Mouse (Mus musculus): Measurements from ENCODE around the gene Adam1b.

GRCm38 (mm10) chr5:121454503-121454782 is 48.8 kb downstream of the Adam1b start:
- TF ChIP-seq CTCF (IDR thresholded peaks at IDR 0.05; ENCODE audit: control insufficient read depth, insufficient read depth, insufficient read length): no peak
- TF ChIP-seq USF1 (IDR thresholded peaks at IDR 0.05; ENCODE audit: low read depth): no peak
- TF ChIP-seq MYOG (IDR thresholded peaks at IDR 0.05; ENCODE audit: control insufficient read depth, extremely low read depth, insufficient read length): no peak
- TF ChIP-seq CEBPB (IDR thresholded peaks at IDR 0.05; ENCODE audit: low read depth): no peak
